Mouse (Mus musculus): ENCODE data around the gene Gm21028. TPM values are rescaled to one million over a fixed set of nuclear protein-coding genes. Genes with fewer than 3 reads are reported as not detected.
"Not testable (repeated sequence)": the region's sequence is repeated elsewhere in the genome, so short reads cannot be mapped to it uniquely, and the experiment has no call there.

Gm21028 gene
- polyA plus RNA-seq (2015; fragmentation: Nextera tagmentation; extraction: Ambion mirVana): not detected in 2 replicates

- no peak within 1 kb of the TSS for H3K4me3 ChIP-seq (ENCODE audit: low read depth, low read length)
- WGBS: 93% methylated on average over 5 of the region's 5 CpGs
- peaks cover 38% of the 10 kb centered on the region for H3K9me3 ChIP-seq (ENCODE audit: control insufficient read depth)
- TF ChIP-seq CTCF (IDR thresholded peaks at IDR 0.05; ENCODE audit: low read depth): no peak
- no peak within 1 kb of the TSS for H3K27ac ChIP-seq (ENCODE audit: low read depth, low read length)
- no peak for ATAC-seq
- H3K9ac ChIP-seq (ENCODE audit: low read depth, low read length): no peak within 1 kb of the TSS
- H3K4me2 ChIP-seq (replicated peaks; ENCODE audit: low read depth): no peak within 1 kb of the TSS
- no peaks in the 10 kb centered on the region for H3K4me1 ChIP-seq (replicated peaks; ENCODE audit: control insufficient read depth, insufficient read depth, low read length)
- H3K27me3 ChIP-seq (replicated peaks; ENCODE audit: control insufficient read depth, insufficient read depth, low read length): no peaks in the 10 kb centered on the region
- H3K36me3 ChIP-seq (ENCODE audit: control insufficient read depth, insufficient read depth): peaks cover 9% of the 10 kb centered on the region; the same call in 1 of the 2 replicates
Observed at GRCm38 (mm10) chr7:42578488-42578887, at the start of gene Gm21028. Gene Gm21028 (minus strand): TSS chr7:42578588.

- not testable (repeated sequence) for H3K9me3 ChIP-seq (ENCODE audit: control insufficient read depth); H3K27ac ChIP-seq (ENCODE audit: low read depth, low read length); H3K4me3 ChIP-seq (ENCODE audit: low read depth, low read length); H3K27me3 ChIP-seq (replicated peaks; ENCODE audit: control insufficient read depth, insufficient read depth, low read length); H3K4me2 ChIP-seq (replicated peaks; ENCODE audit: low read depth); ATAC-seq; H3K36me3 ChIP-seq (ENCODE audit: control insufficient read depth, insufficient read depth); H3K4me1 ChIP-seq (replicated peaks; ENCODE audit: control insufficient read depth, insufficient read depth, low read length); H3K9ac ChIP-seq (ENCODE audit: low read depth, low read length)
Observed at GRCm38 (mm10) chr7:42595666-42596065, 17.3 kb upstream of the Gm21028 start.

GRCm38 (mm10) chr7:42592413-42592812, 14.0 kb upstream of the Gm21028 start, which contains the start of gene Zfp977:
Gene Zfp977 (minus strand): TSS chr7:42592547.
- H3K36me3 ChIP-seq (ENCODE audit: control insufficient read depth, insufficient read depth); ATAC-seq; H3K9ac ChIP-seq (ENCODE audit: low read depth, low read length): not testable (repeated sequence)

GRCm38 (mm10) chr7:42591311-42591710, 12.9 kb upstream of the Gm21028 start:
- not testable (repeated sequence) for H3K4me2 ChIP-seq (replicated peaks; ENCODE audit: low read depth); H3K4me3 ChIP-seq (ENCODE audit: low read depth, low read length); ATAC-seq; H3K4me1 ChIP-seq (replicated peaks; ENCODE audit: control insufficient read depth, insufficient read depth, low read length); H3K27ac ChIP-seq (ENCODE audit: low read depth, low read length); H3K9me3 ChIP-seq (ENCODE audit: control insufficient read depth); H3K9ac ChIP-seq (ENCODE audit: low read depth, low read length); H3K36me3 ChIP-seq (ENCODE audit: control insufficient read depth, insufficient read depth); H3K27me3 ChIP-seq (replicated peaks; ENCODE audit: control insufficient read depth, insufficient read depth, low read length)

More at GRCm38 (mm10) chr7:42592413-42592812, 14.0 kb upstream of the Gm21028 start, which contains the start of gene Zfp977:
- H3K27me3 ChIP-seq (replicated peaks; ENCODE audit: control insufficient read depth, insufficient read depth, low read length); H3K4me1 ChIP-seq (replicated peaks; ENCODE audit: control insufficient read depth, insufficient read depth, low read length); H3K9me3 ChIP-seq (ENCODE audit: control insufficient read depth); H3K27ac ChIP-seq (ENCODE audit: low read depth, low read length); H3K4me2 ChIP-seq (replicated peaks; ENCODE audit: low read depth); H3K4me3 ChIP-seq (ENCODE audit: low read depth, low read length): not testable (repeated sequence)
- 89% methylated on average over 11 of the region's 11 CpGs for whole genome bisulfite sequencing

- WGBS: 74% methylated on average over 3 of the region's 3 CpGs
- no peak for TF ChIP-seq CTCF (IDR thresholded peaks at IDR 0.05; ENCODE audit: low read depth)
- H3K27me3 ChIP-seq (replicated peaks; ENCODE audit: control insufficient read depth, insufficient read depth, low read length): no peaks in the 10 kb centered on the region
- H3K4me2 ChIP-seq (replicated peaks; ENCODE audit: low read depth): no peak overlapping the region
- H3K27ac ChIP-seq (ENCODE audit: low read depth, low read length): no peak overlapping the region
- no peak for ATAC-seq
- peaks cover 3% of the 10 kb centered on the region; the same call in 1 of the 2 replicates for H3K9me3 ChIP-seq (ENCODE audit: control insufficient read depth)
- no peaks in the 10 kb centered on the region for H3K4me1 ChIP-seq (replicated peaks; ENCODE audit: control insufficient read depth, insufficient read depth, low read length)
- H3K4me3 ChIP-seq (ENCODE audit: low read depth, low read length): no peak overlapping the region
- no peak overlapping the region for H3K9ac ChIP-seq (ENCODE audit: low read depth, low read length)
- H3K36me3 ChIP-seq (ENCODE audit: control insufficient read depth, insufficient read depth): no peaks in the 10 kb centered on the region
Observed at GRCm38 (mm10) chr7:42551766-42552165, 26.6 kb downstream of the Gm21028 start.

Small RNAs within 50 kb of the gene (microRNA-seq; reads per million reads assigned to microRNA genes)
- not detected for gene Gm24938

Other genes with a start within 250 kb of the Gm21028 start
- gene 4933421I07Rik, start 130.5 kb downstream of the Gm21028 start, polyA plus RNA-seq (2015; fragmentation: Nextera tagmentation; extraction: Ambion mirVana): not detected in 2 replicates
- gene Zfp141, start 72.8 kb downstream of the Gm21028 start, polyA plus RNA-seq (2015; fragmentation: Nextera tagmentation; extraction: Ambion mirVana): 1.8 and 2.4 TPM in 2 replicates
- 0.42 and 0.55 TPM in 2 replicates for gene Zfp977, start 14.0 kb upstream of the Gm21028 start, polyA plus RNA-seq (2015; fragmentation: Nextera tagmentation; extraction: Ambion mirVana)
- 0.84 and 0.94 TPM in 2 replicates for gene Zfp976, start 64.0 kb upstream of the Gm21028 start, polyA plus RNA-seq (2015; fragmentation: Nextera tagmentation; extraction: Ambion mirVana)
- gene Zfp975, start 114.2 kb upstream of the Gm21028 start, polyA plus RNA-seq (2015; fragmentation: Nextera tagmentation; extraction: Ambion mirVana): 2.4 and 2.5 TPM in 2 replicates
- gene Gm17067, start 148.4 kb upstream of the Gm21028 start, polyA plus RNA-seq (2015; fragmentation: Nextera tagmentation; extraction: Ambion mirVana): not detected in 2 replicates
- not detected in 2 replicates for gene Vmn2r62, start 214.9 kb upstream of the Gm21028 start, polyA plus RNA-seq (2015; fragmentation: Nextera tagmentation; extraction: Ambion mirVana)